Mouse (Mus musculus) CH12.LX (cell line): Measurements from ENCODE around the gene Hist1h2bg. TPM values are rescaled to one million over a fixed set of nuclear protein-coding genes. Genes with fewer than 3 reads are reported as not detected.

Source experiments
- DNase-seq: peaks from one replicate; pipeline ENCODE4 v3.0.0-alpha.2; 2013; ENCODE audit errors: extremely low read depth
- H3K27ac ChIP-seq: 2 replicates; pipeline ENCODE4 v1.5.1; 2012; ENCODE audit warnings: low read depth, mild to moderate bottlenecking, control low read depth, moderate library complexity; ENCODE audit not compliant: insufficient read depth
- H3K27me3 ChIP-seq: replicated peaks from 2 replicates; pipeline ENCODE3; 2012; ENCODE audit warnings: inconsistent platforms
- H3K36me3 ChIP-seq, 2 experiments: replicated peaks in 1 of 2; 2 replicates each; pipeline versions ENCODE3 to v1.6.1; 2012; ENCODE audit warnings: inconsistent platforms in 1 of 2, low read length in 1 of 2, mild to moderate bottlenecking in 1 of 2, mixed read lengths in 1 of 2, moderate library complexity in 1 of 2; ENCODE audit not compliant: control insufficient read depth in 1 of 2, insufficient read depth in 1 of 2
- H3K4me1 ChIP-seq, 2 experiments: 2 replicates each; pipeline ENCODE4 v1.6.1; 2012; ENCODE audit warnings: inconsistent platforms in 1 of 2, moderate library complexity in 1 of 2; ENCODE audit not compliant: insufficient read depth in 2 of 2, control insufficient read depth in 1 of 2
- H3K4me2 ChIP-seq: 2 replicates; pipeline ENCODE4 v1.6.1; 2012; ENCODE audit warnings: low read depth, mild to moderate bottlenecking, control low read depth; ENCODE audit not compliant: poor library complexity, insufficient read depth, severe bottlenecking
- H3K4me3 ChIP-seq, 3 experiments: fragments of 150-350 bp in 1 of 3; sonication (generic) in 1 of 3; replicated peaks in 1 of 3; 2 replicates each; pipeline versions ENCODE3 to v1.5.1; 2011 to 2012; ENCODE audit warnings: low read depth in 2 of 3, low read length in 2 of 3, mild to moderate bottlenecking in 2 of 3, moderate library complexity in 2 of 3, control low read depth in 1 of 3, improper control_type of control experiment in 1 of 3, inconsistent platforms in 1 of 3, mixed read lengths in 1 of 3; ENCODE audit not compliant: poor library complexity in 1 of 3
- H3K79me2 ChIP-seq: replicated peaks from 2 replicates; pipeline ENCODE4 v1.6.1; 2012; ENCODE audit warnings: mild to moderate bottlenecking, moderate library complexity; ENCODE audit not compliant: control insufficient read depth, poor library complexity, insufficient read depth, severe bottlenecking; ENCODE audit errors: extremely low read depth
- H3K9ac ChIP-seq: 2 replicates; pipeline ENCODE4 v1.6.1; 2012; ENCODE audit warnings: low read depth, mild to moderate bottlenecking, control low read depth, moderate library complexity; ENCODE audit not compliant: insufficient read depth
- H3K9me3 ChIP-seq: replicated peaks from 2 replicates; pipeline ENCODE3; 2012; ENCODE audit warnings: low read length, inconsistent platforms, mixed read lengths
- BHLHE40 ChIP-seq: IDR thresholded peaks from 2 replicates; pipeline ENCODE4 v1.6.1; 2011; ENCODE audit warnings: mild to moderate bottlenecking, low read depth, low read length, improper control_type of control experiment
- CHD2 ChIP-seq: IDR thresholded peaks from 2 replicates; pipeline ENCODE4 v1.6.1; 2011; ENCODE audit warnings: low read length, improper control_type of control experiment
- CTCF ChIP-seq, 2 experiments: IDR thresholded peaks in 1 of 2; conservative IDR thresholded peaks in 1 of 2; 2 replicates each; pipeline ENCODE4 v1.5.1; 2011 to 2012; ENCODE audit warnings: low read depth in 2 of 2, low read length in 2 of 2, improper control_type of control experiment in 1 of 2, inconsistent platforms in 1 of 2, mild to moderate bottlenecking in 1 of 2, moderate library complexity in 1 of 2
- E2F4 ChIP-seq: IDR thresholded peaks from 2 replicates; pipeline ENCODE4 v1.6.1; 2011; ENCODE audit warnings: low read depth, low read length, improper control_type of control experiment; ENCODE audit not compliant: insufficient replicate concordance
- EP300 ChIP-seq: IDR thresholded peaks from 2 replicates; pipeline ENCODE4 v1.6.1; 2011; ENCODE audit warnings: low read length, improper control_type of control experiment
- ETS1 ChIP-seq: conservative IDR thresholded peaks from 2 replicates; pipeline ENCODE4 v1.6.1; 2012; ENCODE audit warnings: low read depth, mild to moderate bottlenecking, inconsistent platforms, low read length, improper control_type of control experiment, moderate library complexity
- GABPA ChIP-seq: IDR thresholded peaks from 2 replicates; pipeline ENCODE4 v1.6.1; 2012; ENCODE audit warnings: low read depth, low read length, improper control_type of control experiment, inconsistent platforms; ENCODE audit not compliant: insufficient replicate concordance
- IRF4 ChIP-seq: IDR thresholded peaks from 2 replicates; pipeline ENCODE4 v1.6.1; 2014; ENCODE audit warnings: low read depth, mild to moderate bottlenecking, inconsistent platforms, low read length, improper control_type of control experiment
- JUND ChIP-seq: conservative IDR thresholded peaks from 2 replicates; pipeline ENCODE4 v1.6.1; 2011; ENCODE audit warnings: low read depth, low read length, improper control_type of control experiment
- KAT2A ChIP-seq: IDR thresholded peaks from 2 replicates; pipeline ENCODE4 v1.6.1; 2012; ENCODE audit warnings: low read length, improper control_type of control experiment, inconsistent platforms; ENCODE audit not compliant: insufficient replicate concordance
- MAFK ChIP-seq: IDR thresholded peaks from 2 replicates; pipeline ENCODE4 v1.6.1; 2011; ENCODE audit warnings: low read length, improper control_type of control experiment; ENCODE audit not compliant: insufficient replicate concordance
- MEF2A ChIP-seq: IDR thresholded peaks from 2 replicates; pipeline ENCODE4 v1.6.1; 2014; ENCODE audit warnings: low read depth, mild to moderate bottlenecking, inconsistent platforms, low read length, improper control_type of control experiment, borderline replicate concordance
- MXI1 ChIP-seq: IDR thresholded peaks from 2 replicates; pipeline ENCODE4 v1.6.1; 2011; ENCODE audit warnings: mild to moderate bottlenecking, low read depth, low read length, improper control_type of control experiment
- MYC ChIP-seq: IDR thresholded peaks from 2 replicates; pipeline ENCODE4 v1.6.1; 2011; ENCODE audit warnings: low read depth, mild to moderate bottlenecking, improper control_type of control experiment, low read length
- NELFE ChIP-seq: IDR thresholded peaks from 2 replicates; pipeline ENCODE4 v1.6.1; 2011; ENCODE audit warnings: low read depth, low read length, improper control_type of control experiment
- POLR2AphosphoS2 ChIP-seq: IDR thresholded peaks from 2 replicates; pipeline ENCODE4 v1.6.1; 2011; ENCODE audit warnings: low read depth, low read length, improper control_type of control experiment
- RAD21 ChIP-seq: IDR thresholded peaks from 2 replicates; pipeline ENCODE4 v1.6.1; 2011; ENCODE audit warnings: low read depth, mild to moderate bottlenecking, low read length, improper control_type of control experiment, moderate library complexity
- RCOR1 ChIP-seq: conservative IDR thresholded peaks from 2 replicates; pipeline ENCODE4 v1.6.1; 2012; ENCODE audit warnings: low read depth, mild to moderate bottlenecking, inconsistent platforms, low read length, improper control_type of control experiment
- SIN3A ChIP-seq: IDR thresholded peaks from 2 replicates; pipeline ENCODE4 v1.6.1; 2012; ENCODE audit warnings: low read length, improper control_type of control experiment, inconsistent platforms
- SMC3 ChIP-seq: IDR thresholded peaks from 2 replicates; pipeline ENCODE4 v1.6.1; 2011; ENCODE audit warnings: low read depth, low read length, improper control_type of control experiment
- UBTF ChIP-seq: IDR thresholded peaks from 2 replicates; pipeline ENCODE4 v1.6.1; 2012; ENCODE audit warnings: low read depth, mild to moderate bottlenecking, inconsistent platforms, low read length, improper control_type of control experiment, moderate library complexity
- USF1 ChIP-seq: IDR thresholded peaks from 2 replicates; pipeline ENCODE4 v1.6.1; 2014; ENCODE audit warnings: low read depth, mild to moderate bottlenecking, inconsistent platforms, low read length, improper control_type of control experiment
- USF2 ChIP-seq: conservative IDR thresholded peaks from 2 replicates; pipeline ENCODE4 v1.6.1; 2011; ENCODE audit warnings: low read depth, low read length, improper control_type of control experiment
- ZC3H11A ChIP-seq: IDR thresholded peaks from 2 replicates; pipeline ENCODE4 v1.6.1; 2012; ENCODE audit warnings: low read depth, mild to moderate bottlenecking, inconsistent platforms, low read length, improper control_type of control experiment
- ZMIZ1 ChIP-seq: IDR thresholded peaks from 2 replicates; pipeline ENCODE4 v1.6.1; 2012; ENCODE audit warnings: low read depth, mild to moderate bottlenecking, inconsistent platforms, low read length, improper control_type of control experiment
- ZNF384 ChIP-seq: IDR thresholded peaks from 2 replicates; pipeline ENCODE4 v1.6.1; 2012; ENCODE audit warnings: low read depth, low read length, improper control_type of control experiment, inconsistent platforms
- dilution Hi-C: fragments of 300-500 bp; cut with MboI; formaldehyde crosslinking; loops from 2 replicates; pipeline ENCODE4 v1.14.3; 2020; ENCODE audit warnings: low sequenced_read_pairs; ENCODE audit not compliant: extremely low pct_unique_long_range_greater_than_20kb, extremely low pct_ligation_motif_present
- in situ Hi-C: fragments of 300-500 bp; cut with MboI; formaldehyde crosslinking; loops from 3 replicates; pipeline ENCODE4 v1.14.3; 2019; ENCODE audit warnings: low sequenced_read_pairs, low pct_ligation_motif_present, low pct_unique_long_range_greater_than_20kb, mixed read lengths
- polyA plus RNA-seq: library from polyadenylated mRNA; unstranded; fragments of >175 nt; gene quantifications from 2 replicates; pipeline ENCODE4 v1.2.1, GENCODE M21; 2012; ENCODE audit warnings: low read depth; ENCODE audit not compliant: insufficient read length
- total RNA-seq, 2 experiments: library from RNA; depleted of rRNA; stranded (reverse); fragments of 300-350 nt in 1 of 2; fragments of >200 nt in 1 of 2; gene quantifications; 2 replicates each; pipeline ENCODE4 v1.2.3; 2012 to 2014

Gene Hist1h2bg
- total and polyA plus RNA-seq, 3 experiments = 9.4 to 3,252 (median 136) TPM

DNA sequence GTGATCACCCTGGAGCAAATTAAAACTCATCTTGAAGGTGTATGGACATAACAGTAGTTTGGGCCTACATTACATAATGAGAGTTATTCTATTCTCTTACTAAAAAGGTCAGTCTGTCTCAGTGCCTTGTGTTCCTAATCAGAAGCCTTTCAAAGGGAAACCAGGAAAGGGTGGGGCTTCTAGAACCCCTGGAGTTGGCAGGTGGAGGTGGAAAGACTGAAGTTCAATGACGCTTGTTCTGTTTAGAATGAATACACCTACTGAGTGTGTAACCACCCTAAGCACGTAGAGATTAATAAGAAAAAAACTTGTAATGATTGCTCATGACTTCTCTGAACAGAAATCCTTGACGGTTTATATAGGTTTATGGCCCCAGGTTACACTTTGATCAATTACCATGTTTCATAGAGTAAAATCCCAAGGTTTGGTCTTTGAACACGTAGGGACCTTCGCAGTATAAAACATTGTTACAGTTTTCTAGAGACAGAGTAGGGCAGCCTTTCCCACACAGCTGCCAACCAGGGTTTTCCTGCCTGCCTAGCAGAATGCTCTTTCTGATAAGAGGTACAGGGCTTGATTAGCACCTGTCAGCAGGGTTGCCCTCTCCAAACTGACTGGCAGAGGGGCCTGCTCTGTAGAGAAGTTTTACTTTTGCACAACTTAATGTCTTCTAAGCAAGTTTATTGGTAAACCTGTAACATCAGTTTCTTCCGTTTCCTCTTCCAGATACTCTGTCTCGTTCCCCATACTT, 24.6 kb downstream of the Hist1h2bg start:
- Histone ChIP-seq H3K36me3 (no peaks in the 10 kb centered on the region), H3K4me2 (no peak overlapping the region), H3K27ac (no peak overlapping the region), H3K27me3 (no peaks in the 10 kb centered on the region), H3K4me3 (no peak overlapping the region), H3K4me1 (peaks cover 2 to 31% of the 10 kb centered on the region in 2 experiments; a peak in 3 of 4 replicates), H3K9me3 (no peaks in the 10 kb centered on the region), H3K9ac (no peak overlapping the region), H3K79me2 (no peaks in the 10 kb centered on the region)
- no peak for DNase-seq
- no peak for TF ChIP-seq CHD2
- TF ChIP-seq MEF2A = no peak
- no peak for TF ChIP-seq NELFE
- TF ChIP-seq SIN3A = no peak
- no peak for TF ChIP-seq CTCF (conservative IDR thresholded peaks at IDR 0.05 in 1 of 2, IDR thresholded peaks at IDR 0.05 in 1 of 2; ENCODE audit: low read depth in 2 of 2, low read length in 2 of 2)
- dilution Hi-C loops = no loop called here
- in situ Hi-C loops = no loop called here

DNA sequence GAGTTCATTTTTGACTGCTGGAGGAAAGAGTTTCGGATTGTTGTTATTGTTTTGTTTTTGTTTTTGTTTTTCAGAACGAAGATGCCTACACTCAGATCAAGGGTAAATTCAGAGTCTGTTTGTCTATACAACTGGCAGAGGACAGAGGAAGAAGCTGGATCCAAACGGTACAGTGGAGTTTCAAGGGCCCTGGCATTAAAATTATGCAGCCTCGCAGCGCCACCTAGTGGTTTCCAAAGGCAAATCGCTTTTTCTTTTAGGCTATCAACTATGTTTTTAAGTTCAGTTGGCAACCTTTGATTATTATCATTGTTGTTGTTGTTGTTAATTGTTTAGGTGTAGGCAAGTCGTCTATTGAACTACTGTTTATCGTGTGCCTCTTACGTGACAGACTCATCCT, 26.8 kb downstream of the Hist1h2bg start:
- in situ Hi-C loops = no loop called here
- TF ChIP-seq IRF4 (peak; percentile 78), EP300 (no peak), RAD21 (peak; percentile 93), BHLHE40 (no peak), ZMIZ1 (no peak), RCOR1 (no peak), CTCF (conservative IDR thresholded peaks at IDR 0.05 in 1 of 2, IDR thresholded peaks at IDR 0.05 in 1 of 2; ENCODE audit: low read depth in 2 of 2, low read length in 2 of 2) (peak; percentile 81 to 89), SIN3A (0 out of 2 replicates have a peak, but pooled peaks have one; percentile 34), SMC3 (peak; percentile 63), E2F4 (no peak), USF2 (no peak), MYC (no peak), GABPA (no peak), ZC3H11A (peak; percentile 24; the same call in 1 of the 2 replicates), CHD2 (no peak), MXI1 (no peak), MEF2A (no peak), UBTF (no peak), ETS1 (no peak), KAT2A (no peak), USF1 (no peak), POLR2AphosphoS2 (no peak), ZNF384 (no peak), MAFK (no peak), JUND (0 out of 2 replicates have a peak, but pooled peaks have one; percentile 29)
- H3K79me2 ChIP-seq = no peaks in the 10 kb centered on the region
- DNase-seq = peak; percentile 84
- H3K9ac ChIP-seq = no peak overlapping the region
- H3K36me3 ChIP-seq = no peaks in the 10 kb centered on the region
- no peak overlapping the region for H3K4me2 ChIP-seq
- dilution Hi-C loops = no loop called here
- H3K4me3 ChIP-seq = no peak overlapping the region
- no peaks in the 10 kb centered on the region for H3K27me3 ChIP-seq
- H3K4me1 ChIP-seq = peaks cover 2 to 17% of the 10 kb centered on the region in 2 experiments; a peak in 3 of 4 replicates
- H3K27ac ChIP-seq = no peak overlapping the region
- H3K9me3 ChIP-seq = no peaks in the 10 kb centered on the region
